Mouse (Mus musculus): ENCODE data around the gene Olfr56. TPM values are rescaled to one million over a fixed set of nuclear protein-coding genes. Genes with fewer than 3 reads are reported as not detected.

The Olfr56 gene
- total and polyA plus RNA-seq, 2 experiments from 2014 or later: 1.7 TPM; not detected in 1

- peaks cover 10% of the 10 kb centered on the region; the same call in 1 of the 2 replicates for H3K4me1 ChIP-seq (ENCODE audit: control insufficient read depth, insufficient read depth)
- no peak for DNase-seq (ENCODE audit: low spot score)
- no peak overlapping the region for H3K4me2 ChIP-seq (ENCODE audit: low read depth, low read length)
- WGBS: 54% methylated on average over 1 of the region's 1 CpGs
- ATAC-seq (ENCODE audit: insufficient read depth, low read depth): no peak
- no peaks in the 10 kb centered on the region for H3K36me3 ChIP-seq (replicated peaks; ENCODE audit: control insufficient read depth, insufficient read depth, low read length)
- no peak overlapping the region for H3K9ac ChIP-seq (replicated peaks; ENCODE audit: low read depth, low read length)
- no peak overlapping the region for H3K4me3 ChIP-seq (ENCODE audit: low read depth, low read length)
- H3K27me3 ChIP-seq (ENCODE audit: control insufficient read depth, insufficient read depth, low read length): no peaks in the 10 kb centered on the region
- no peak for TF ChIP-seq EP300 (IDR thresholded peaks at IDR 0.05; ENCODE audit: low read depth)
- no peak for TF ChIP-seq CTCF (IDR thresholded peaks at IDR 0.05; ENCODE audit: low read depth)
- no peaks in the 10 kb centered on the region for H3K9me3 ChIP-seq (replicated peaks; ENCODE audit: control insufficient read depth, low read length)
- H3K27ac ChIP-seq (ENCODE audit: low read depth): no peak overlapping the region
Measured at GRCm38 (mm10) chr11:49080636-49081035, 101.9 kb downstream of the Olfr56 start.

GRCm38 (mm10) chr11:49081356-49081755, 102.7 kb downstream of the Olfr56 start:
- TF ChIP-seq EP300 (IDR thresholded peaks at IDR 0.05; ENCODE audit: low read depth) (no peak), CTCF (IDR thresholded peaks at IDR 0.05; ENCODE audit: low read depth) (no peak)
- DNase-seq (ENCODE audit: low spot score): no peak
- H3K9me3 ChIP-seq (replicated peaks; ENCODE audit: control insufficient read depth, low read length): no peaks in the 10 kb centered on the region
- H3K27me3 ChIP-seq (ENCODE audit: control insufficient read depth, insufficient read depth, low read length): no peaks in the 10 kb centered on the region
- H3K4me1 ChIP-seq (ENCODE audit: control insufficient read depth, insufficient read depth): peaks cover 7% of the 10 kb centered on the region; the same call in 1 of the 2 replicates
- H3K4me3 ChIP-seq (ENCODE audit: low read depth, low read length): no peak overlapping the region
- H3K36me3 ChIP-seq (replicated peaks; ENCODE audit: control insufficient read depth, insufficient read depth, low read length): no peaks in the 10 kb centered on the region
- 69% methylated on average over 4 of the region's 4 CpGs for WGBS
- H3K4me2 ChIP-seq (ENCODE audit: low read depth, low read length): no peak overlapping the region
- ATAC-seq (ENCODE audit: insufficient read depth, low read depth): no peak
- no peak overlapping the region for H3K9ac ChIP-seq (replicated peaks; ENCODE audit: low read depth, low read length)
- no peak overlapping the region for H3K27ac ChIP-seq (ENCODE audit: low read depth)

GRCm38 (mm10) chr11:49081886-49082285, 103.2 kb downstream of the Olfr56 start:
- Histone ChIP-seq H3K4me2 (ENCODE audit: low read depth, low read length) (no peak overlapping the region), H3K9me3 (replicated peaks; ENCODE audit: control insufficient read depth, low read length) (no peaks in the 10 kb centered on the region), H3K9ac (replicated peaks; ENCODE audit: low read depth, low read length) (no peak overlapping the region), H3K27me3 (ENCODE audit: control insufficient read depth, insufficient read depth, low read length) (no peaks in the 10 kb centered on the region), H3K4me1 (ENCODE audit: control insufficient read depth, insufficient read depth) (peaks cover 7% of the 10 kb centered on the region; the same call in 1 of the 2 replicates), H3K36me3 (replicated peaks; ENCODE audit: control insufficient read depth, insufficient read depth, low read length) (no peaks in the 10 kb centered on the region), H3K4me3 (ENCODE audit: low read depth, low read length) (no peak overlapping the region), H3K27ac (ENCODE audit: low read depth) (no peak overlapping the region)
- WGBS: 67% methylated on average over 3 of the region's 3 CpGs
- DNase-seq (ENCODE audit: low spot score) (no peak), ATAC-seq (ENCODE audit: insufficient read depth, low read depth) (no peak)
- TF ChIP-seq EP300 (IDR thresholded peaks at IDR 0.05; ENCODE audit: low read depth) (no peak), CTCF (IDR thresholded peaks at IDR 0.05; ENCODE audit: low read depth) (no peak)

GRCm38 (mm10) chr11:49083146-49083545, 104.5 kb downstream of the Olfr56 start:
- Histone ChIP-seq H3K36me3 (replicated peaks; ENCODE audit: control insufficient read depth, insufficient read depth, low read length) (no peaks in the 10 kb centered on the region), H3K27me3 (ENCODE audit: control insufficient read depth, insufficient read depth, low read length) (no peaks in the 10 kb centered on the region), H3K4me3 (ENCODE audit: low read depth, low read length) (no peak overlapping the region), H3K9ac (replicated peaks; ENCODE audit: low read depth, low read length) (no peak overlapping the region), H3K9me3 (replicated peaks; ENCODE audit: control insufficient read depth, low read length) (no peaks in the 10 kb centered on the region), H3K27ac (ENCODE audit: low read depth) (0 out of 2 replicates have a peak overlapping the region, but pooled peaks have one; percentile 55), H3K4me1 (ENCODE audit: control insufficient read depth, insufficient read depth) (peaks cover 7% of the 10 kb centered on the region; the same call in 1 of the 2 replicates), H3K4me2 (ENCODE audit: low read depth, low read length) (no peak overlapping the region)
- WGBS: 67% methylated on average over 1 of the region's 1 CpGs
- TF ChIP-seq EP300 (IDR thresholded peaks at IDR 0.05; ENCODE audit: low read depth) (0 out of 2 replicates have a peak, but pooled peaks have one; percentile 33), CTCF (IDR thresholded peaks at IDR 0.05; ENCODE audit: low read depth) (no peak)
- DNase-seq (ENCODE audit: low spot score): no peak
- peak; percentile 27; the same call in 1 of the 2 replicates for ATAC-seq (ENCODE audit: insufficient read depth, low read depth)

- TF ChIP-seq EP300 (IDR thresholded peaks at IDR 0.05; ENCODE audit: low read depth) (no peak), CTCF (IDR thresholded peaks at IDR 0.05; ENCODE audit: low read depth) (no peak)
- no peaks in the 10 kb centered on the region for H3K27me3 ChIP-seq (ENCODE audit: control insufficient read depth, insufficient read depth, low read length)
- no peak overlapping the region for H3K4me3 ChIP-seq (ENCODE audit: low read depth, low read length)
- H3K9me3 ChIP-seq (replicated peaks; ENCODE audit: control insufficient read depth, low read length): no peaks in the 10 kb centered on the region
- no peak for DNase-seq (ENCODE audit: low spot score)
- no peak; the same call in 1 of the 2 replicates for ATAC-seq (ENCODE audit: insufficient read depth, low read depth)
- H3K36me3 ChIP-seq (replicated peaks; ENCODE audit: control insufficient read depth, insufficient read depth, low read length): no peaks in the 10 kb centered on the region
- peak overlapping the region; percentile 55; the same call in 1 of the 2 replicates for H3K27ac ChIP-seq (ENCODE audit: low read depth)
- no peak overlapping the region for H3K4me2 ChIP-seq (ENCODE audit: low read depth, low read length)
- H3K4me1 ChIP-seq (ENCODE audit: control insufficient read depth, insufficient read depth): peaks cover 7% of the 10 kb centered on the region; the same call in 1 of the 2 replicates
- 65% methylated on average over 3 of the region's 3 CpGs for WGBS
- no peak overlapping the region for H3K9ac ChIP-seq (replicated peaks; ENCODE audit: low read depth, low read length)
Measured at GRCm38 (mm10) chr11:49083808-49084207, 105.1 kb downstream of the Olfr56 start.

- 0 out of 2 replicates have a peak overlapping the region, but pooled peaks have one; percentile 8 for H3K27ac ChIP-seq (ENCODE audit: low read depth)
- ATAC-seq (ENCODE audit: insufficient read depth, low read depth): no peak
- H3K9me3 ChIP-seq (replicated peaks; ENCODE audit: control insufficient read depth, low read length): no peaks in the 10 kb centered on the region
Measured at GRCm38 (mm10) chr11:49084385-49084784, 105.7 kb downstream of the Olfr56 start.

More at GRCm38 (mm10) chr11:49084385-49084784, 105.7 kb downstream of the Olfr56 start:
- 58% methylated on average over 1 of the region's 1 CpGs for WGBS
- Histone ChIP-seq H3K27me3 (ENCODE audit: control insufficient read depth, insufficient read depth, low read length) (no peaks in the 10 kb centered on the region), H3K36me3 (replicated peaks; ENCODE audit: control insufficient read depth, insufficient read depth, low read length) (no peaks in the 10 kb centered on the region), H3K9ac (replicated peaks; ENCODE audit: low read depth, low read length) (no peak overlapping the region), H3K4me3 (ENCODE audit: low read depth, low read length) (no peak overlapping the region), H3K4me1 (ENCODE audit: control insufficient read depth, insufficient read depth) (peaks cover 7% of the 10 kb centered on the region; the same call in 1 of the 2 replicates), H3K4me2 (ENCODE audit: low read depth, low read length) (no peak overlapping the region)
- no peak for DNase-seq (ENCODE audit: low spot score)
- TF ChIP-seq CTCF (IDR thresholded peaks at IDR 0.05; ENCODE audit: low read depth) (no peak), EP300 (IDR thresholded peaks at IDR 0.05; ENCODE audit: low read depth) (no peak)
